ENCODE assay signal across 24 mouse cellular contexts in the genomic region with DNA sequence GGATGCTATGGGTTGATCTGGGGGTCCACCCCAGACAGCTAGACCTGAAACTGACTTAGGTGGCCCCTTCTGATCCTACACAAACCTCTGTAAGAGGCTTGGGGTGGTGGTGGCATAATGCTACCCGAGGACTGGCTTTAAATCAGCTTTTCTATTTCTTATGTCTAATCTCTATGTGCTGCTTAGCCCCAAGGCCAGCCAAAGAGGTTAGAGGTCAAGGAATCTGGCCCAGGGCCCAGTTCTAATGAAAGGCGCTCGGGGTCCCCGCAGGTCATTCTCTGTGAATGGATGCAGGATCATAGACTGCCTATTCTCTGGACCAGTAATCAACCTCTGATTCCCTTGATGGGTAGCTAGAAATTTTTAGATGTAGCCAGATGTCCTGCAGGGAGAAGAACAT.
"Had no signal": no experiment of that assay in that cellular context is flagged by ENCODE, and none has a peak within 500 bp of the region (broad histone marks: within the 10 kb centered on the region; RNA-seq: fewer than 3 reads in every experiment).

No protein-coding gene starts in this region.

- H3K9me3 ChIP-seq: heart, embryonic 10.5 days; heart, embryonic 12.5 days; intestine, embryonic 15.5 days; limb, embryonic 10.5 days had no signal

- H3K9ac ChIP-seq: heart, embryonic 12.5 days; hindbrain, embryonic 12.5 days; hindbrain, embryonic 14.5 days; intestine, embryonic 15.5 days; limb, embryonic 12.5 days had no signal

- H3K27ac ChIP-seq: gastrocnemius, adult 2 months; heart, embryonic 10.5 days; hindbrain, embryonic 10.5 days; hindbrain, embryonic 12.5 days; hindbrain, embryonic 14.5 days; intestine, embryonic 15.5 days; layer of hippocampus, adult 2 months; left cerebral cortex, adult 2 months; limb, embryonic 10.5 days; limb, embryonic 12.5 days had no signal

- H3K27me3 ChIP-seq: heart, embryonic 12.5 days; hindbrain, embryonic 12.5 days; intestine, embryonic 15.5 days; limb, embryonic 12.5 days had no signal

- H3K4me1 ChIP-seq: heart, embryonic 10.5 days; heart, embryonic 12.5 days; intestine, embryonic 15.5 days had no signal

- H3K4me2 ChIP-seq: heart, embryonic 12.5 days; hindbrain, embryonic 12.5 days; hindbrain, embryonic 14.5 days; intestine, embryonic 15.5 days; limb, embryonic 12.5 days had no signal

- H3K36me3 ChIP-seq: heart, embryonic 10.5 days; heart, embryonic 12.5 days; hindbrain, embryonic 10.5 days; hindbrain, embryonic 12.5 days; intestine, embryonic 15.5 days; limb, embryonic 10.5 days; limb, embryonic 12.5 days had no signal

- DNase-seq: gastrocnemius, adult 2 months; gastrocnemius, postnatal 10 days; gastrocnemius, postnatal 25 days; heart, adult 18-20 months; heart, postnatal 10 days; heart, postnatal 4 days; kidney, adult 18-20 months; kidney, adult 8-10 months; kidney, postnatal 10 days; kidney, postnatal 4 days; liver had no signal

- H3K4me3 ChIP-seq: gastrocnemius, adult 2 months; heart, embryonic 10.5 days; heart, embryonic 12.5 days; hindbrain, embryonic 10.5 days; hindbrain, embryonic 12.5 days; intestine, embryonic 15.5 days; layer of hippocampus, adult 2 months; left cerebral cortex, adult 2 months; limb, embryonic 10.5 days; limb, embryonic 12.5 days had no signal

- ATAC-seq: hindbrain, embryonic 16.5 days; inflammation-experienced regulatory T-cells, adult 6 months; intestine, embryonic 15.5 days; intestine, postnatal 0 days had no signal
